Mouse (Mus musculus): ENCODE measurements at regions not wholly inside any gene's neighbourhood (a gene's known extent, or its start where the extent isn't known, plus 50 kb on each side); places are given as distances from the start of the nearest gene placed in this dataset.

GRCm38 (mm10) chr8:92064175-92064821, 262.4 kb upstream of the Irx3 start:
- DNase-seq: no peak

GRCm38 (mm10) chr8:92063333-92063732, 261.5 kb upstream of the Irx3 start:
- DNase-seq: no peak

GRCm38 (mm10) chr8:92059471-92059870, 257.6 kb upstream of the Irx3 start:
- no peak for DNase-seq

GRCm38 (mm10) chr8:92058953-92059352, 257.1 kb upstream of the Irx3 start:
- no peak for DNase-seq

GRCm38 (mm10) chr8:92057857-92058256, 256.0 kb upstream of the Irx3 start:
- no peak for DNase-seq

GRCm38 (mm10) chr8:92055590-92055989, 253.7 kb upstream of the Irx3 start:
- DNase-seq: no peak

GRCm38 (mm10) chr8:92044695-92045094, 242.8 kb upstream of the Irx3 start:
- no peak for DNase-seq

GRCm38 (mm10) chr8:92042951-92043350, 241.1 kb upstream of the Irx3 start:
- DNase-seq: no peak

- DNase-seq: no peak
Measured at GRCm38 (mm10) chr8:92029954-92030353, 228.1 kb upstream of the Irx3 start.

- DNase-seq: no peak
Measured at GRCm38 (mm10) chr8:92029516-92029915, 227.6 kb upstream of the Irx3 start.

GRCm38 (mm10) chr8:92028308-92028707, 226.4 kb upstream of the Irx3 start:
- DNase-seq: no peak

- no peak for DNase-seq
Measured at GRCm38 (mm10) chr8:92024133-92024532, 222.3 kb upstream of the Irx3 start.

GRCm38 (mm10) chr8:92021521-92021920, 219.7 kb upstream of the Irx3 start:
- no peak for DNase-seq

- no peak for DNase-seq
Measured at GRCm38 (mm10) chr8:92014704-92015103, 212.8 kb upstream of the Irx3 start.

GRCm38 (mm10) chr8:92013183-92013582, 211.3 kb upstream of the Irx3 start:
- no peak for DNase-seq

GRCm38 (mm10) chr8:92010412-92010811, 208.5 kb upstream of the Irx3 start:
- no peak for DNase-seq

GRCm38 (mm10) chr8:92008616-92009610, 207.0 kb upstream of the Irx3 start:
- no peak for DNase-seq

- no peak for DNase-seq
Measured at GRCm38 (mm10) chr8:92005091-92005490, 203.2 kb upstream of the Irx3 start.

GRCm38 (mm10) chr8:92004532-92004931, 202.7 kb upstream of the Irx3 start:
- DNase-seq: no peak

GRCm38 (mm10) chr8:92000368-92000767, 198.5 kb upstream of the Irx3 start:
- DNase-seq: no peak

GRCm38 (mm10) chr8:91999661-92000060, 197.8 kb upstream of the Irx3 start:
- no peak for DNase-seq

GRCm38 (mm10) chr8:91999189-91999588, 197.3 kb upstream of the Irx3 start:
- no peak for DNase-seq

GRCm38 (mm10) chr8:91997892-91998189, 196.0 kb upstream of the Irx3 start:
- no peak for DNase-seq

All from layer of hippocampus, adult 9-11 months (tissue).